In the genomic region with DNA sequence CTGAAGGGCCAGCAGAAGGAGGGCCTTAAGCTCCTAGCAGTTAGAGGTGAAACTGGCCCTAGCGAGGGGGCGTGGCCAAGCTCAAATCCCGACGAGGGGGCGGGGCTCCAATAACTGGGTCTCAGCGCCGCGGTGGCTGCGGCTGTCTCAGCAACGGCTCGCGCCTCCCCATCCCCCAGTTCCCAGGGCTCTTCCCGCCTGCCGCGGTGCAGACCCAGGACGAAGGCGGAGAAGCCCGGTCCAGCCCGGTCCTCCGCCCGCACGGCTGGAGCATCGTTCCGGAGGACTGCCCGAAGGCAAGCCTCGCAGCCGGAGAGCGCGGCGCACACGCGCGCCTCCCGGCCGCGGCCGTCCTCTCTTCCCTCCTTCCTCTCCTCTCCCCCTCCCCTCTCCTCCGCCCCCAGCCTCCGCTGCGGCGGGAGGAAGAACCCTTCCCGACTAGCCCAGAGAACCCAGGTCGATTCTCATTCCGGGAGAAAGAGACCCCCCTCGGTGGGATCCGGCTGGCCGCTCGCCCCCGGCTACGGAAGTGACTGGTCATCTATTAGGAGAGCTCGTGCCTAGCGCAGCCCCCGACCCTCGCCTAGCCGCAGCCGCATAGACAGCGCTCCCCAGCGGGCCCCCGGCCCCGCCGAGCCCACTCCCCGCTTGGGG, we compare ENCODE assay signal across 8 mouse cellular contexts. TPM values are rescaled to one million over a fixed set of nuclear protein-coding genes. Genes with fewer than 3 reads are reported as not detected.
A peak's percentile ranks its signal among the peaks of the same experiment; 100 is the strongest.
DNase-seq lines count a peak whose midpoint lies in the region; ATAC-seq and TF ChIP-seq lines count a peak whose summit lies in the region.

No protein-coding gene starts in this region.

- H3K27me3 ChIP-seq in erythroblast, embryonic 14.5 days (ENCODE audit: control insufficient read depth): peaks cover 48% of the 10 kb centered on the region
- H3K27me3 ChIP-seq in embryonic facial prominence, embryonic 15.5 days: no peaks in the 10 kb centered on the region
- H3K27me3 ChIP-seq in heart, embryonic 11.5 days (ENCODE audit: control insufficient read depth, insufficient read depth, low read length): no peaks in the 10 kb centered on the region; the same call in 1 of the 2 replicates
- no peaks in the 10 kb centered on the region for H3K27me3 ChIP-seq in kidney, embryonic 15.5 days
- no peaks in the 10 kb centered on the region for H3K27me3 ChIP-seq in limb, embryonic 15.5 days
- no peaks in the 10 kb centered on the region for H3K27me3 ChIP-seq in midbrain, postnatal 0 days (ENCODE audit: insufficient read depth, low read length)
- no peaks in the 10 kb centered on the region for H3K27me3 ChIP-seq in splenic B cell, adult 2 months (ENCODE audit: control insufficient read depth, insufficient read depth, low read length, poor library complexity, severe bottlenecking)

- H3K9me3 ChIP-seq in erythroblast, embryonic 14.5 days (ENCODE audit: control insufficient read depth, low read length): peaks cover 21% of the 10 kb centered on the region
- H3K9me3 ChIP-seq in embryonic facial prominence, embryonic 15.5 days (replicated peaks): no peaks in the 10 kb centered on the region
- no peaks in the 10 kb centered on the region; the same call in 1 of the 2 replicates for H3K9me3 ChIP-seq in heart, embryonic 11.5 days (replicated peaks; ENCODE audit: control insufficient read depth, low read length)
- no peaks in the 10 kb centered on the region for H3K9me3 ChIP-seq in kidney, embryonic 15.5 days (replicated peaks)
- no peaks in the 10 kb centered on the region; the same call in 1 of the 2 replicates for H3K9me3 ChIP-seq in limb, embryonic 15.5 days
- no peaks in the 10 kb centered on the region for H3K9me3 ChIP-seq in midbrain, postnatal 0 days (ENCODE audit: low read length)

- H3K36me3 ChIP-seq in erythroblast, embryonic 14.5 days (ENCODE audit: control insufficient read depth): no peaks in the 10 kb centered on the region
- no peaks in the 10 kb centered on the region for H3K36me3 ChIP-seq in embryonic facial prominence, embryonic 15.5 days
- no peaks in the 10 kb centered on the region for H3K36me3 ChIP-seq in heart, embryonic 11.5 days (ENCODE audit: control insufficient read depth, insufficient read depth, low read length)
- H3K36me3 ChIP-seq in kidney, embryonic 15.5 days: no peaks in the 10 kb centered on the region
- H3K36me3 ChIP-seq in limb, embryonic 15.5 days: no peaks in the 10 kb centered on the region
- no peaks in the 10 kb centered on the region for H3K36me3 ChIP-seq in midbrain, postnatal 0 days (ENCODE audit: insufficient read depth, low read length)
- H3K36me3 ChIP-seq in splenic B cell, adult 2 months (ENCODE audit: control insufficient read depth, insufficient read depth, low read length, poor library complexity, severe bottlenecking): no peaks in the 10 kb centered on the region

- no peaks in the 10 kb centered on the region for H3K4me1 ChIP-seq in erythroblast, embryonic 14.5 days (ENCODE audit: control insufficient read depth)
- peaks cover 13% of the 10 kb centered on the region for H3K4me1 ChIP-seq in embryonic facial prominence, embryonic 15.5 days
- no peaks in the 10 kb centered on the region for H3K4me1 ChIP-seq in heart, embryonic 11.5 days (ENCODE audit: control insufficient read depth, insufficient read depth, low read length)
- H3K4me1 ChIP-seq in kidney, embryonic 15.5 days: peaks cover 18% of the 10 kb centered on the region
- H3K4me1 ChIP-seq in limb, embryonic 15.5 days: peaks cover 16% of the 10 kb centered on the region
- no peaks in the 10 kb centered on the region; the same call in 1 of the 2 replicates for H3K4me1 ChIP-seq in midbrain, postnatal 0 days (ENCODE audit: insufficient read depth, low read length)

- H3K4me3 ChIP-seq in erythroblast, embryonic 14.5 days (replicated peaks): peak overlapping the region; percentile 46
- peak overlapping the region; percentile 61 for H3K4me3 ChIP-seq in embryonic facial prominence, embryonic 15.5 days (replicated peaks)
- H3K4me3 ChIP-seq in heart, embryonic 11.5 days (ENCODE audit: low read depth, low read length): peak overlapping the region; percentile 67
- H3K4me3 ChIP-seq in kidney, embryonic 15.5 days (replicated peaks): peak overlapping the region; percentile 71
- peak overlapping the region; percentile 63 for H3K4me3 ChIP-seq in limb, embryonic 15.5 days
- H3K4me3 ChIP-seq in midbrain, postnatal 0 days (ENCODE audit: low read depth, low read length): peak overlapping the region; percentile 61

- no peak for TF ChIP-seq CTCF in midbrain, postnatal 0 days (IDR thresholded peaks at IDR 0.05)

- no peak for ATAC-seq in erythroblast, adult 5-6 weeks (replicated peaks; ENCODE audit: low FRiP score, poor library complexity, severe bottlenecking)
- ATAC-seq in embryonic facial prominence, embryonic 15.5 days (ENCODE audit: insufficient number of reproducible peaks, low FRiP score, low TSS enrichment, low read depth): peak; percentile 88
- ATAC-seq in heart, embryonic 11.5 days (replicated peaks; ENCODE audit: insufficient number of reproducible peaks, low FRiP score, low TSS enrichment): peak; percentile 82
- ATAC-seq in kidney, embryonic 15.5 days (replicated peaks; ENCODE audit: low FRiP score): peak; percentile 91
- ATAC-seq in limb, embryonic 15.5 days (ENCODE audit: insufficient number of reproducible peaks, low FRiP score, low TSS enrichment, low read depth): peak; percentile 84
- ATAC-seq in midbrain, postnatal 0 days (ENCODE audit: low FRiP score): peak; percentile 88

- peak; percentile 87 for DNase-seq in midbrain, postnatal 0 days (ENCODE audit: low spot score)
- DNase-seq in splenic B cell, adult 2 months (ENCODE audit: low read depth, low spot score): peak; percentile 38

- peak overlapping the region; percentile 57 for H3K9ac ChIP-seq in embryonic facial prominence, embryonic 15.5 days
- H3K9ac ChIP-seq in heart, embryonic 11.5 days (ENCODE audit: low read depth, low read length): peak overlapping the region; percentile 82
- peak overlapping the region; percentile 79 for H3K9ac ChIP-seq in kidney, embryonic 15.5 days
- peak overlapping the region; percentile 74 for H3K9ac ChIP-seq in limb, embryonic 15.5 days
- H3K9ac ChIP-seq in midbrain, postnatal 0 days (replicated peaks; ENCODE audit: low read length, poor library complexity, severe bottlenecking): peak overlapping the region; percentile 79

- H3K4me2 ChIP-seq in embryonic facial prominence, embryonic 15.5 days (replicated peaks): peak overlapping the region; percentile 51
- peak overlapping the region; percentile 64 for H3K4me2 ChIP-seq in heart, embryonic 11.5 days
- H3K4me2 ChIP-seq in kidney, embryonic 15.5 days: peak overlapping the region; percentile 64
- peak overlapping the region; percentile 49 for H3K4me2 ChIP-seq in limb, embryonic 15.5 days
- peak overlapping the region; percentile 66 for H3K4me2 ChIP-seq in midbrain, postnatal 0 days (ENCODE audit: low read depth, low read length, poor library complexity, severe bottlenecking)

- peak overlapping the region; percentile 91 for H3K27ac ChIP-seq in embryonic facial prominence, embryonic 15.5 days (replicated peaks)
- peak overlapping the region; percentile 83 for H3K27ac ChIP-seq in heart, embryonic 11.5 days (ENCODE audit: low read depth, low read length)
- peak overlapping the region; percentile 95 for H3K27ac ChIP-seq in kidney, embryonic 15.5 days
- H3K27ac ChIP-seq in limb, embryonic 15.5 days: peak overlapping the region; percentile 93
- H3K27ac ChIP-seq in midbrain, postnatal 0 days (ENCODE audit: low read depth, low read length): peak overlapping the region; percentile 89

- 18% methylated on average over 44 of the region's 62 CpGs for WGBS in embryonic facial prominence, embryonic 15.5 days
- 22% methylated on average over 46 of the region's 62 CpGs for WGBS in heart, embryonic 11.5 days (ENCODE audit: insufficient replicate concordance)
- WGBS in kidney, embryonic 15.5 days: 29% methylated on average over 54 of the region's 62 CpGs
- 28% methylated on average over 45 of the region's 62 CpGs for WGBS in limb, embryonic 15.5 days
- WGBS in midbrain, postnatal 0 days: 16% methylated on average over 36 of the region's 62 CpGs

RNA-seq across cellular contexts. Expression of gene Fgd1, which starts 1.0 kb away (rescaled TPM):
- polyA plus RNA-seq in erythroblast, embryonic 14.5 days (2012): 0.04 TPM in 1 of 2 replicates, not detected in the other
- not detected in 2 replicates for total RNA-seq in erythroblast, adult 5-6 weeks (2015; ENCODE audit: low replicate concordance)
- 2.6 TPM in 1 of 2 replicates, not detected in the other for total RNA-seq in erythroblast, adult 5-6 weeks (2017; ENCODE audit: low replicate concordance)
- polyA plus RNA-seq in embryonic facial prominence, embryonic 15.5 days (2015; fragmentation: Nextera tagmentation; extraction: Ambion mirVana): 11.2 and 12.5 TPM in 2 replicates
- 5.8 and 6.4 TPM in 2 replicates for polyA plus RNA-seq in heart, embryonic 11.5 days (2014; fragmentation: Nextera tagmentation; extraction: Ambion mirVana)
- polyA plus RNA-seq in kidney, embryonic 15.5 days (2015; fragmentation: Nextera tagmentation; extraction: Ambion mirVana): 11.9 and 14.5 TPM in 2 replicates
- polyA plus RNA-seq in limb, embryonic 15.5 days (2015; fragmentation: Nextera tagmentation; extraction: Ambion mirVana): 10.0 and 11.5 TPM in 2 replicates
- 46.1 and 48.9 TPM in 2 replicates for total RNA-seq in midbrain, postnatal 0 days (2014; rRNA removed)
- polyA plus RNA-seq in midbrain, postnatal 0 days (2015; fragmentation: Nextera tagmentation; extraction: Ambion mirVana): 12.6 and 14.4 TPM in 2 replicates

RNA-seq across cellular contexts. Expression of gene Gnl3l, which starts 29.8 kb away (rescaled TPM):
- 0.04 and 0.08 TPM in 2 replicates for polyA plus RNA-seq in erythroblast, embryonic 14.5 days (2012)
- total RNA-seq in erythroblast, adult 5-6 weeks (2015; ENCODE audit: low replicate concordance): 7.7 and 7.9 TPM in 2 replicates
- 13.1 and 16.6 TPM in 2 replicates for total RNA-seq in erythroblast, adult 5-6 weeks (2017; ENCODE audit: low replicate concordance)
- 27.6 and 27.9 TPM in 2 replicates for polyA plus RNA-seq in embryonic facial prominence, embryonic 15.5 days (2015; fragmentation: Nextera tagmentation; extraction: Ambion mirVana)
- 27.0 and 29.4 TPM in 2 replicates for polyA plus RNA-seq in heart, embryonic 11.5 days (2014; fragmentation: Nextera tagmentation; extraction: Ambion mirVana)
- 30.4 and 31.2 TPM in 2 replicates for polyA plus RNA-seq in kidney, embryonic 15.5 days (2015; fragmentation: Nextera tagmentation; extraction: Ambion mirVana)
- 24.3 and 25.8 TPM in 2 replicates for polyA plus RNA-seq in limb, embryonic 15.5 days (2015; fragmentation: Nextera tagmentation; extraction: Ambion mirVana)
- 170 and 195 TPM in 2 replicates for total RNA-seq in midbrain, postnatal 0 days (2014; rRNA removed)
- 113 and 118 TPM in 2 replicates for polyA plus RNA-seq in midbrain, postnatal 0 days (2015; fragmentation: Nextera tagmentation; extraction: Ambion mirVana)

RNA-seq across cellular contexts. Expression of gene Tsr2, which starts 49.4 kb away (rescaled TPM):
- polyA plus RNA-seq in erythroblast, embryonic 14.5 days (2012): 0.06 and 0.21 TPM in 2 replicates
- 0.38 and 1.5 TPM in 2 replicates for total RNA-seq in erythroblast, adult 5-6 weeks (2015; ENCODE audit: low replicate concordance)
- 2.5 and 3.2 TPM in 2 replicates for total RNA-seq in erythroblast, adult 5-6 weeks (2017; ENCODE audit: low replicate concordance)
- polyA plus RNA-seq in embryonic facial prominence, embryonic 15.5 days (2015; fragmentation: Nextera tagmentation; extraction: Ambion mirVana): 36.4 and 37.3 TPM in 2 replicates
- 19.5 and 22.6 TPM in 2 replicates for polyA plus RNA-seq in heart, embryonic 11.5 days (2014; fragmentation: Nextera tagmentation; extraction: Ambion mirVana)
- 38.6 and 43.2 TPM in 2 replicates for polyA plus RNA-seq in kidney, embryonic 15.5 days (2015; fragmentation: Nextera tagmentation; extraction: Ambion mirVana)
- 34.4 and 35.8 TPM in 2 replicates for polyA plus RNA-seq in limb, embryonic 15.5 days (2015; fragmentation: Nextera tagmentation; extraction: Ambion mirVana)
- 24.1 and 33.0 TPM in 2 replicates for total RNA-seq in midbrain, postnatal 0 days (2014; rRNA removed)
- 41.9 and 45.6 TPM in 2 replicates for polyA plus RNA-seq in midbrain, postnatal 0 days (2015; fragmentation: Nextera tagmentation; extraction: Ambion mirVana)

Comparison
In these comparisons a context has a peak if more than half of its experiments do, and no peak if none do; other contexts are left out.
1. RNA of gene Gnl3l, which starts 29.8 kb away (polyA plus RNA-seq): 113 to 118 TPM in midbrain, postnatal 0 days, 30.4 to 31.2 TPM in kidney, embryonic 15.5 days, 27.6 to 27.9 TPM in embryonic facial prominence, embryonic 15.5 days, 27.0 to 29.4 TPM in heart, embryonic 11.5 days and 24.3 to 25.8 TPM in limb, embryonic 15.5 days; 0.04 to 0.08 TPM in erythroblast, embryonic 14.5 days; every median in the first group is over 10 times any median in the second.
2. RNA of gene Tsr2, which starts 49.4 kb away (polyA plus RNA-seq): 41.9 to 45.6 TPM in midbrain, postnatal 0 days, 38.6 to 43.2 TPM in kidney, embryonic 15.5 days, 36.4 to 37.3 TPM in embryonic facial prominence, embryonic 15.5 days, 34.4 to 35.8 TPM in limb, embryonic 15.5 days and 19.5 to 22.6 TPM in heart, embryonic 11.5 days; 0.06 to 0.21 TPM in erythroblast, embryonic 14.5 days; every median in the first group is over 10 times any median in the second.
3. Peak in every context shown above with its lines, with median percentiles within 50 percentile points of each other: H3K4me3 ChIP-seq, H3K27ac ChIP-seq, H3K4me2 ChIP-seq and H3K9ac ChIP-seq.